Mouse (Mus musculus) small intestine, adult 2 months (tissue): ENCODE measurements at regions not wholly inside any gene's neighbourhood (a gene's known extent, or its start where the extent isn't known, plus 50 kb on each side); places are given as distances from the start of the nearest gene placed in this dataset.

Source experiments
- CTCF ChIP-seq: fragments of 200-500 bp; IDR thresholded peaks from 2 replicates; pipeline ENCODE4 v1.5.1; 2012; ENCODE audit warnings: low read depth, mild to moderate bottlenecking, control low read depth, inconsistent platforms, low read length, moderate library complexity, mixed read lengths; ENCODE audit not compliant: insufficient replicate concordance, insufficient read length; ENCODE audit errors: extremely low read depth
- POLR2A ChIP-seq: fragments of 200-500 bp; IDR thresholded peaks from 2 replicates; pipeline ENCODE4 v1.6.1; 2012; ENCODE audit warnings: low read depth, mild to moderate bottlenecking, control low read depth, inconsistent platforms, low read length, moderate library complexity

GRCm38 (mm10) chr12:110185399-110185798 is 93.5 kb upstream of the Dio3 start:
- TF ChIP-seq CTCF (no peak), POLR2A (no peak)
